Mouse (Mus musculus) forebrain, embryonic 13.5 days (tissue): ENCODE results near the gene Tnfrsf4. TPM values are rescaled to one million over a fixed set of nuclear protein-coding genes. Genes with fewer than 3 reads are reported as not detected.

Experiments used
- ATAC-seq: fragments of 200-750 bp; cut with Nextera tagmentation; 2 replicates; pipeline ENCODE4 v1.8.0; 2017
- H3K27ac ChIP-seq: fragments of 300-500 bp; sonication (generic); 2 replicates; pipeline ENCODE4 v1.5.1; 2015; ENCODE audit warnings: inconsistent platforms, mild to moderate bottlenecking, moderate library complexity
- H3K27me3 ChIP-seq: fragments of 300-500 bp; sonication (generic); 2 replicates; pipeline ENCODE4 v1.6.1; 2015; ENCODE audit warnings: mild to moderate bottlenecking, inconsistent platforms
- H3K36me3 ChIP-seq: fragments of 300-500 bp; sonication (generic); 2 replicates; pipeline ENCODE4 v1.6.1; 2015; ENCODE audit warnings: mild to moderate bottlenecking, inconsistent platforms; ENCODE audit not compliant: poor library complexity, severe bottlenecking
- H3K4me1 ChIP-seq: fragments of 300-500 bp; sonication (generic); 2 replicates; pipeline ENCODE4 v1.6.1; 2015; ENCODE audit warnings: inconsistent platforms
- H3K4me2 ChIP-seq: fragments of 300-500 bp; sonication (generic); 2 replicates; pipeline ENCODE4 v1.6.1; 2015; ENCODE audit warnings: inconsistent platforms, mild to moderate bottlenecking, moderate library complexity
- H3K4me3 ChIP-seq: fragments of 300-500 bp; sonication (generic); 2 replicates; pipeline ENCODE4 v1.5.1; 2015; ENCODE audit warnings: mild to moderate bottlenecking, inconsistent platforms
- H3K9ac ChIP-seq: fragments of 300-500 bp; sonication (generic); 2 replicates; pipeline ENCODE4 v1.6.1; 2015; ENCODE audit warnings: mild to moderate bottlenecking, inconsistent platforms
- H3K9me3 ChIP-seq: fragments of 300-500 bp; sonication (generic); replicated peaks from 2 replicates; pipeline ENCODE4 v1.6.1; 2016; ENCODE audit warnings: inconsistent platforms
- WGBS: fragments of 180-500 bp; shearing (Covaris S2); methylation state at CpG from one replicate; pipeline ENCODE4 v1.1.7; 2015; 5-methylcytosine and 5-hydroxymethylcytosine counted together
- microRNA counts: library from miRNA; unstranded; fragments of <30 nt; microRNA quantifications from one replicate; lab custom pipeline; 2016
- microRNA-seq: library from miRNA; unstranded; fragments of <30 nt; microRNA quantifications from one replicate; pipeline ENCODE4, GENCODE M21; 2016
- polyA plus RNA-seq: library from polyadenylated mRNA; unstranded; fragments of >200 nt; fragmentation: Nextera tagmentation; extraction: Ambion mirVana; gene quantifications from 2 replicates; pipeline ENCODE4 v1.2.1, GENCODE M21; 2015

Gene Tnfrsf4
- polyA plus RNA-seq, 1 experiment from 2014 or later: 1.1 TPM

DNA sequence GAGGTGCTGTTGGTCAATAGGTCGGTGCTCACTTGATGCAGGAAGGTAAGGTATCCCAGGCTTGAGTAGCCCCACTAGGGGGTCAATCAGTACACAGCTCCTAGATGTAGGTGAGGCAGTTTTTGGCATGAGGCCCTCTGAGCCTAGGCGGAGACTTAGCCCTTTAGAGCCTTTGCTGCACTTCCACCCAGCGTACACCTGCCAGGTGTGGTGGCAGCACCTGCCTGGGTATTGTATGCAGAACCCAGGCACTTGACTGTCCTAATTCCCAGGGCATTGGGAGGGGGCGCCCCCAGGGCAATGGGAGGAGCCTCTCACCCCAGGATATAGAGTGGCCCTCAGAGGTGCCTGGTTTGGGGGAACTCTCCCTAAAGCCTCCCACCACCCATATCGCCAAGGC is 41.5 kb downstream of the Tnfrsf4 start:
- H3K9ac ChIP-seq: no peak overlapping the region
- WGBS: 90% methylated on average over 5 of the region's 5 CpGs
- no peaks in the 10 kb centered on the region for H3K4me1 ChIP-seq
- H3K4me3 ChIP-seq: no peak overlapping the region
- no peak overlapping the region for H3K27ac ChIP-seq
- H3K9me3 ChIP-seq: no peaks in the 10 kb centered on the region
- no peaks in the 10 kb centered on the region for H3K36me3 ChIP-seq
- 0 out of 2 replicates have a peak, but pooled peaks cover 2% of the 10 kb centered on the region for H3K27me3 ChIP-seq
- H3K4me2 ChIP-seq: no peak overlapping the region
- no peak for ATAC-seq

- Histone ChIP-seq H3K27ac (no peak overlapping the region), H3K9me3 (no peaks in the 10 kb centered on the region), H3K27me3 (0 out of 2 replicates have a peak, but pooled peaks cover 2% of the 10 kb centered on the region), H3K36me3 (no peaks in the 10 kb centered on the region), H3K4me2 (no peak overlapping the region), H3K9ac (no peak overlapping the region), H3K4me1 (no peaks in the 10 kb centered on the region), H3K4me3 (no peak overlapping the region)
- WGBS: 78% methylated on average over 10 of the region's 10 CpGs
- ATAC-seq: no peak
Observed at GRCm38 (mm10) chr4:156057702-156058101, 44.1 kb downstream of the Tnfrsf4 start.

GRCm38 (mm10) chr4:156058826-156059225 is 45.2 kb downstream of the Tnfrsf4 start:
- no peak overlapping the region for H3K27ac ChIP-seq
- ATAC-seq: no peak
- peaks cover 2% of the 10 kb centered on the region for H3K4me1 ChIP-seq
- no peak overlapping the region for H3K9ac ChIP-seq
- H3K27me3 ChIP-seq: 0 out of 2 replicates have a peak, but pooled peaks cover 2% of the 10 kb centered on the region
- H3K4me3 ChIP-seq: no peak overlapping the region
- no peaks in the 10 kb centered on the region for H3K9me3 ChIP-seq
- H3K36me3 ChIP-seq: no peaks in the 10 kb centered on the region
- 82% methylated on average over 9 of the region's 9 CpGs for WGBS
- H3K4me2 ChIP-seq: no peak overlapping the region

GRCm38 (mm10) chr4:156059261-156059660 is 45.6 kb downstream of the Tnfrsf4 start, which contains the start of gene Ttll10:
Gene Ttll10, minus strand, starts transcription at chr4:156059414.
- no peak for ATAC-seq
- H3K36me3 ChIP-seq: no peaks in the 10 kb centered on the region
- H3K27ac ChIP-seq: no peak within 1 kb of the TSS
- no peak within 1 kb of the TSS for H3K4me3 ChIP-seq
- no peak within 1 kb of the TSS for H3K4me2 ChIP-seq
- 61% methylated on average over 5 of the region's 5 CpGs for WGBS
- H3K9ac ChIP-seq: no peak within 1 kb of the TSS
- peaks cover 7% of the 10 kb centered on the region for H3K4me1 ChIP-seq
- 0 out of 2 replicates have a peak, but pooled peaks cover 2% of the 10 kb centered on the region for H3K27me3 ChIP-seq
- no peaks in the 10 kb centered on the region for H3K9me3 ChIP-seq

- H3K9ac ChIP-seq: no peak overlapping the region
- peaks cover 8% of the 10 kb centered on the region for H3K4me1 ChIP-seq
- no peak overlapping the region for H3K4me3 ChIP-seq
- 0 out of 2 replicates have a peak, but pooled peaks cover 2% of the 10 kb centered on the region for H3K27me3 ChIP-seq
- H3K4me2 ChIP-seq: no peak overlapping the region
- no peaks in the 10 kb centered on the region for H3K36me3 ChIP-seq
- 49% methylated on average over 10 of the region's 10 CpGs for WGBS
- H3K9me3 ChIP-seq: no peaks in the 10 kb centered on the region
- no peak overlapping the region for H3K27ac ChIP-seq
- no peak for ATAC-seq
Observed at GRCm38 (mm10) chr4:156059713-156060112, 46.1 kb downstream of the Tnfrsf4 start.

GRCm38 (mm10) chr4:156063861-156064509 is 50.3 kb downstream of the Tnfrsf4 start:
- ATAC-seq: no peak
- Histone ChIP-seq H3K4me1 (peaks cover 8% of the 10 kb centered on the region), H3K4me2 (no peak overlapping the region), H3K36me3 (no peaks in the 10 kb centered on the region), H3K27ac (0 out of 2 replicates have a peak overlapping the region, but pooled peaks have one; percentile 1), H3K4me3 (no peak overlapping the region), H3K9ac (no peak overlapping the region), H3K27me3 (no peaks in the 10 kb centered on the region), H3K9me3 (no peaks in the 10 kb centered on the region)
- under 1% methylated on average over 4 of the region's 4 CpGs for WGBS

GRCm38 (mm10) chr4:156064510-156064897 is 50.9 kb downstream of the Tnfrsf4 start:
- no peak for ATAC-seq
- H3K36me3 ChIP-seq: no peaks in the 10 kb centered on the region

DNA sequence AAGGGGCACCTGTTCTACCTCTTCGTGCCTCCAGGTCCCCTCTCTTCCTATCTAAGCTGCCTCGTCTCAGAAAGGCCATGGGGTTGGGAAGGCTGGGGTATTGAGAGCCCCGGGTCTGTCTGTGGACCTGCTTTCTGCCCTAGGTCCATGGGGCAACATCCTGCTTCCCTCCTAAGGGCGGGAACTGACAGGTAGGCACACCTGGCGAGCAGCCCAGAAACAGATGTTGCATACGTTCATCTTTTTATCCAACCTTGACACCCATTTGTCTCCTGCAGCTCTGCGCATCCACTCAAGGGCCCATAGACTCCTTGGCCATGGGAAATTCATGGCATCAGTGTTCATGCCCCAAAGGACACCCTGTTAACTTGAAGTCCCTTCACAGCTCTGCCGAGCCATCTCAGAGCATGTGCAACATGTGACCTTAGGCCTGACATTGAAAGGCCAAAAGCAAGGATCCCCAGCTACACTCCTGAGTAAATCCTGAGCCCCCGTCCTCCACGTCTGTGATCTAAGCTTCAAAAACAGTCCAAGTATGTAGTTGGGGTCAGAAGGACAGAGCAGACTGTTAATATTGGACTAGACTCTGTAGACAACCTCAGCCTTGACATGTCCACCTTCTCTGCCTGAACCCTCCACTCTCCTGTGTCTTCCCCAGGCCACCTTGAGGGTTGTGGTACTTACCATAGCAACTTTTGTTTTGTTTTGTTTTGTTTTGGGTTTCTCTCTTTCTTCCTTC is 51.7 kb downstream of the Tnfrsf4 start:
- Histone ChIP-seq H3K27ac (no peak overlapping the region), H3K36me3 (no peaks in the 10 kb centered on the region), H3K9me3 (no peaks in the 10 kb centered on the region), H3K4me3 (no peak overlapping the region), H3K27me3 (no peaks in the 10 kb centered on the region), H3K9ac (no peak overlapping the region), H3K4me1 (peaks cover 12% of the 10 kb centered on the region), H3K4me2 (no peak overlapping the region)
- no peak for ATAC-seq
- 90% methylated on average over 10 of the region's 10 CpGs for WGBS

More at GRCm38 (mm10) chr4:156064510-156064897, 50.9 kb downstream of the Tnfrsf4 start:
- H3K4me1 ChIP-seq: peaks cover 8% of the 10 kb centered on the region
- H3K27me3 ChIP-seq: no peaks in the 10 kb centered on the region
- no peak overlapping the region for H3K9ac ChIP-seq
- H3K27ac ChIP-seq: 0 out of 2 replicates have a peak overlapping the region, but pooled peaks have one; percentile 1
- H3K9me3 ChIP-seq: no peaks in the 10 kb centered on the region
- H3K4me3 ChIP-seq: no peak overlapping the region
- 86% methylated on average over 9 of the region's 9 CpGs for WGBS
- H3K4me2 ChIP-seq: no peak overlapping the region

MicroRNA genes within 50 kb of the gene (microRNA counts, 519-probe panel; counts per million panel counts)
- microRNA mmu-miR-200a (lab: Ali Mortazavi, UCI) (177 counts per million, percentile 53 among the panel's probes with 10 or more counts), microRNA mmu-miR-200b (lab: Ali Mortazavi, UCI) (2,912 counts per million, percentile 65 among the panel's probes with 10 or more counts), microRNA mmu-miR-429 (lab: Ali Mortazavi, UCI) (2,539 counts per million, percentile 61 among the panel's probes with 10 or more counts)

Small RNA genes lying within 50 kb of the gene (microRNA-seq; reads per million reads assigned to microRNA genes)
- 10.5 reads per million, percentile 24 among the genes with 10 or more reads in this experiment for gene Mir200a
- gene Mir200b: 28.2 reads per million, percentile 35 among the genes with 10 or more reads in this experiment
- 140 reads per million, percentile 54 among the genes with 10 or more reads in this experiment for gene Mir429

Other genes with a start within 250 kb of the Tnfrsf4 start
- gene Vwa1, start 239.1 kb upstream of the Tnfrsf4 start, polyA plus RNA-seq: 15.1 and 15.3 TPM in 2 replicates
- 0.20 and 0.45 TPM in 2 replicates for gene Tmem88b, start 228.0 kb upstream of the Tnfrsf4 start, polyA plus RNA-seq
- gene Ankrd65, start 223.4 kb upstream of the Tnfrsf4 start, polyA plus RNA-seq: 0.18 TPM in 1 of 2 replicates, not detected in the other
- 251 and 266 TPM in 2 replicates for gene Mrpl20, start 211.0 kb upstream of the Tnfrsf4 start, polyA plus RNA-seq
- gene Ccnl2, start 201.4 kb upstream of the Tnfrsf4 start, polyA plus RNA-seq: 166 and 179 TPM in 2 replicates
- gene Aurkaip1, start 182.6 kb upstream of the Tnfrsf4 start, polyA plus RNA-seq: 147 and 151 TPM in 2 replicates
- 15.6 and 17.1 TPM in 2 replicates for gene Mxra8, start 174.2 kb upstream of the Tnfrsf4 start, polyA plus RNA-seq
- gene Dvl1, start 166.4 kb upstream of the Tnfrsf4 start, polyA plus RNA-seq: 7.2 and 7.6 TPM in 2 replicates
- 0.58 and 0.72 TPM in 2 replicates for gene Tas1r3, start 150.5 kb upstream of the Tnfrsf4 start, polyA plus RNA-seq
- gene Cptp, start 144.4 kb upstream of the Tnfrsf4 start, polyA plus RNA-seq: 19.1 and 22.3 TPM in 2 replicates
- 96.2 and 106 TPM in 2 replicates for gene Ints11, start 144.3 kb upstream of the Tnfrsf4 start, polyA plus RNA-seq
- 46.5 and 54.2 TPM in 2 replicates for gene Pusl1, start 122.1 kb upstream of the Tnfrsf4 start, polyA plus RNA-seq
- gene Acap3, start 122.0 kb upstream of the Tnfrsf4 start, polyA plus RNA-seq: 51.0 and 56.7 TPM in 2 replicates
- 131 and 136 TPM in 2 replicates for gene Ube2j2, start 70.0 kb upstream of the Tnfrsf4 start, polyA plus RNA-seq
- gene C1qtnf12, start 51.5 kb upstream of the Tnfrsf4 start, polyA plus RNA-seq: 7.0 and 10.1 TPM in 2 replicates
- 21.0 and 21.8 TPM in 2 replicates for gene B3galt6, start 21.2 kb upstream of the Tnfrsf4 start, polyA plus RNA-seq
- 113 and 118 TPM in 2 replicates for gene Sdf4, start 21.0 kb upstream of the Tnfrsf4 start, polyA plus RNA-seq
- gene Tnfrsf18, start 12.3 kb downstream of the Tnfrsf4 start, polyA plus RNA-seq: 0.83 and 0.98 TPM in 2 replicates
- gene Ttll10, start 45.6 kb downstream of the Tnfrsf4 start, polyA plus RNA-seq: not detected in 2 replicates
- gene 9430015G10Rik, start 96.1 kb downstream of the Tnfrsf4 start, polyA plus RNA-seq: 46.2 and 50.3 TPM in 2 replicates
- gene Rnf223, start 116.7 kb downstream of the Tnfrsf4 start, polyA plus RNA-seq: 0.81 and 0.87 TPM in 2 replicates
- 91.4 and 107 TPM in 2 replicates for gene Agrn, start 183.6 kb downstream of the Tnfrsf4 start, polyA plus RNA-seq
- 1.3 TPM in 2 replicates for gene Isg15, start 187.0 kb downstream of the Tnfrsf4 start, polyA plus RNA-seq
- 6.2 and 7.6 TPM in 2 replicates for gene AW011738, start 189.5 kb downstream of the Tnfrsf4 start, polyA plus RNA-seq
- gene Perm1, start 202.0 kb downstream of the Tnfrsf4 start, polyA plus RNA-seq: 1.2 and 1.6 TPM in 2 replicates
- 22.4 and 26.2 TPM in 2 replicates for gene Plekhn1, start 221.0 kb downstream of the Tnfrsf4 start, polyA plus RNA-seq
- gene Noc2l, start 222.2 kb downstream of the Tnfrsf4 start, polyA plus RNA-seq: 62.8 and 64.9 TPM in 2 replicates
- 0.85 and 1.5 TPM in 2 replicates for gene Samd11, start 241.8 kb downstream of the Tnfrsf4 start, polyA plus RNA-seq